Mouse (Mus musculus): ENCODE measurements around the gene Gm12355.
A peak's percentile ranks its signal among the peaks of the same experiment; 100 is the strongest.

The Gm12355 gene

DNA sequence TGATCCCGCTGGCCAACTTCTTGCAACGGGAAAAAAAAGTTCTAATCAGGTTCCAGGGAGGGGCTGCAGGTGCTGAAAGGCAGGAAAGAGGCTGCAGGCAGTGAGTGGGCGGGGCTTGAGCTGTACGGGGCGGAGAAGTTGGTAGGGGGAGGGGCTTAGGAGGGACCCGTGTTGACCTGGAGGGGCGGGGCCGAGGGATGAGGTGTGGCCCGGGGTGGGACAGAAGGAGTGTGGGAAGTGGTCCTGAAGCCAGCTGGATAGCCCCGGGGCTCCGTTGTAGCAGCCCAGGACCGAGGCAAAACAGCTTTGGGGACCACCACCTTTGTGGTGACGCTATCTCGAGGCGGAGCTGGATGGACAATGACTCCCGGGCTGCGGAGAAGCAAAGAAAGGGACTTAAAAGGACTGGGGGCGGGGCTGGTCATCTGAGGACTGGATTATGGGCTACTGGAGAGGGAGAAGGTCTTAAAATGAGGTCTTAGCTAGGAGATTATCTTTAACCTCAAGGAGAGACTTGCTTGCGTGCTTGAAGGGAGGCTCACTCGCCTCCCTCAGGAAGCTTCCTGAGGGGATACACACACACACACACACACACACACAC lies 23.3 kb downstream of the Gm12355 start:
- peak; percentile 42 for DNase-seq (ENCODE audit: low spot score)

DNA sequence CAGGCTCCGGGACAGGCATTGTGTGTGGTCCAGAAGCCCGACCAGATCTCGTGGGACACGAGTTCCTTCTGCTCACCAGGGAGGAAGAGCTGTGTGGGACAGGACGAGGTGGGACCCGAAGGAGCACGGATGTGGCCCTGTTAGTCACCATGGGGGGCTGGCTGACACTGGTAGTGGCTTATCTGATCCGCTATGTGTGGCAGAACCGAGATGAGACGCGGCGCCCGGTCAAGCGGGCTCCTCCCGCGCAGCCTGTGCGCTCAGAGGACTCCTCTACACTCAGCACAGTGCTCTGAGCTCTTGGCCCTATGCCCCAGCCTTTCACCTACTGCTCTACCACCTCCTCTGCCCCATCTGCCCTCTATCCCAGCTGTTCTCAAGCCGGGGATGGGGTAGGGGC lies 26.2 kb downstream of the Gm12355 start:
- peak; percentile 3 for DNase-seq (ENCODE audit: low spot score)

DNA sequence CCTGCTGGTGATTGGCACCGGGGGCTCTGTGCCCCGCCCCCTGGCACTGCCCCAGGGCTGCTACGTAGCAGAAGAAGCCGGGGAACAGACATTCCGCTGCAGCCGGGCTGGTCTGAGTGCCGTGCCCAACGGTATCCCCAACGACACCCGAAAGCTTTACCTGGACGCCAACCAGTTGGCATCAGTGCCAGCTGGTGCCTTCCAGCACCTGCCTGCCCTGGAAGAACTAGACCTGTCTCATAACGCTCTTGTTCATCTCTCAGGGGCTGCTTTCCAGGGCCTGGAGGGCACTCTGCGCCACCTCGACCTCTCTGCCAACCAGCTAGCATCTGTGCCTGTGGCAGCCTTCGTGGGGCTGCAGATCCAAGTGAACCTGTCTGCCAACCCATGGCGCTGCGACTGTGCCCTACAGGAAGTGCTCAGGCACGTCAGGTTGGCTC lies 26.6 kb downstream of the Gm12355 start:
- DNase-seq (ENCODE audit: low spot score): no peak

DNA sequence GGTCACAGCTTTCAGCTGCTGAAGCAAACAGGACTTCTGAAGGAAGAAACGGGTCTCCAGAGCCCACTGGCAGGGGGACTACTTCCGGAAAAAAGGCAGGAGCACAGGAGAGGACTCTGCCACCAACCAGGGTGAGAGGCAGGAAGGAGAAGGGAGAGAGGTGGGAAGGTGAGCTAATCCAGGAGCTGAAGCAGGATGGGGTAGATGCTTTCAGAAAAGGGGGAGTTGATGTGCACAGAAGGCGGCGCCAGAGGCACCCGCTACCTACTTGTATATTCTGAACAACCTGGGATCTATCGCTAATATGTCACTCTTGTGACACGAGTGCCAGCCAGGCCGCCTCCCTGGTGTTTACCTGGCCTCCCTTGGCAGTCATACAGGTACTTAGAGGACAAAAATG lies 27.5 kb downstream of the Gm12355 start, which contains the start of gene Lrrc3c:
Gene Lrrc3c (plus strand): TSS at position 301 of the 400 bp plus-strand sequence.
- DNase-seq (ENCODE audit: low spot score): no peak

DNA sequence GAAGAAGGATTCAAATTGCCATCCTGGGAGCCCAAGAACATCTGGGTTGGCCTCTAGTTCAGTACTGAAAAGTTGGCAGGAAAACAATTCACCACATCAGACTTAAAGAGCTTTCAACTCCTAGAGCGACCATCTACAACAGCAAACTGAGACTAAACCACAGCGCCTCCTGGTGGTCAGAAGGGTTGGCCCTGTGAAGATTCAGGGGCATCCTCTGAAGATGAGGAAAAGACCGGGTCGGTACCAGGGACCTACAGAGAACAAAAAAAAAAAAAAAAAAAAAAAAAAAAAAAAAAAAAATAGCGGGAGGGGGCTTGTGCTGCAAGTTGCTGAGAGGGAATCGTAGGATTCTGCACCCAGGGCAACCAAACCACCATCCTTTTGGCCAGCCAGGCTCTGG lies 28.1 kb downstream of the Gm12355 start:
- peak; percentile 63 for DNase-seq (ENCODE audit: low spot score)

DNA sequence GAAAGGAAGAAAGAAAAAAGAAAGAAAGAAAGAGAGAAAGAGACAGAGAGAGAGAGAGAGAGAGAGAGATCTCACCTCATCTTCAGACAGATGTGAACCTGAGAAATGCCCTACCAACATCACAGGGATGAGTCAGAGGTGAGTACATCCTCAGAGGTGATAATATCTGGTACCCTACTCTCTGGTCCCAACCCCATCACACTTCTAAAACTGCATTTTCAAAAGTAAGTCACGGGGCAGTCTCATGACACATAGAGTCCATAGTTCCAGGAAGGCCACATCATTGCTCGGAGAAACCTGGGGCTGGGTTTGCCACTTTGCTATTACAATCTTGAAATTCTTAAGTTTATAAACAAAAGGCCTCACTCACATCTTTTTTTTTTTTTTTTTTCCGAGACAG lies 29.5 kb downstream of the Gm12355 start:
- no peak for DNase-seq (ENCODE audit: low spot score)

DNA sequence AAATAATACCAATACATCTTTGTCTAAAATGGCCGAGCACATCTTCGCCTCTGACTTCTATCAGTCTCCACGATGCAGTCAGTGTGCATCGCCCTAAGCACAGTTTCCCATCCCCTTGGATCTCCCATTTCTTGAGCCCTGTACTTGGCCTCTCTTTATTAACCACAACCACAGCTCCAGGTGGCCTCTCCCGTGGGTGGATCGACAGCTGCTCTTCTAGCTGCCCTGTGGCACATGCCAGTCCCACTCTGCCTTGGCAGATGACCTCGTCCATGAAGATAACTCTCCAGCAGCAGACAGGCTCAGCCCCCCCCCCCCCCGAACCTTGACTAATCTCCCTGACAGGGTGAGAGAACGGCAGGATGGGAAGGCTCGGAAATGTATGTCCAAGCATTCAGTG lies 30.0 kb downstream of the Gm12355 start:
- DNase-seq (ENCODE audit: low spot score): no peak

DNA sequence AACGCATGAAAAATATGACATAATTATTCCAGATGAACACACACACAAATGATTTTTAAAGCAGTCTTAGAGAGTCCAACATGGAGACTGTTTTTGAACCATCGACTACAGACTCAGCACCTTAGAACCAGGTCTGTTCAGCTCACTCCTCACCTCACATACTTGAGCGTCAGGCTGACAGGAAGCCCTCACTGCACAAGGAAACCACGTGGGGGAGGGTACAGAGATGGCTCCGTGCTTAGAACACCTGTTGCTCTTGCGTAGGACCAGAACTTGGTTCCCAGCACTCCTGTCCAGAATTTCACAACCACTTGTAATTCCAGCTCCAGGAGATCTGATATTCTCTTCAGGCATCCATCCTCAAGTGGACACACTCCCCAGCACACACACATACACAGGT lies 30.4 kb downstream of the Gm12355 start:
- DNase-seq (ENCODE audit: low spot score): no peak

DNA sequence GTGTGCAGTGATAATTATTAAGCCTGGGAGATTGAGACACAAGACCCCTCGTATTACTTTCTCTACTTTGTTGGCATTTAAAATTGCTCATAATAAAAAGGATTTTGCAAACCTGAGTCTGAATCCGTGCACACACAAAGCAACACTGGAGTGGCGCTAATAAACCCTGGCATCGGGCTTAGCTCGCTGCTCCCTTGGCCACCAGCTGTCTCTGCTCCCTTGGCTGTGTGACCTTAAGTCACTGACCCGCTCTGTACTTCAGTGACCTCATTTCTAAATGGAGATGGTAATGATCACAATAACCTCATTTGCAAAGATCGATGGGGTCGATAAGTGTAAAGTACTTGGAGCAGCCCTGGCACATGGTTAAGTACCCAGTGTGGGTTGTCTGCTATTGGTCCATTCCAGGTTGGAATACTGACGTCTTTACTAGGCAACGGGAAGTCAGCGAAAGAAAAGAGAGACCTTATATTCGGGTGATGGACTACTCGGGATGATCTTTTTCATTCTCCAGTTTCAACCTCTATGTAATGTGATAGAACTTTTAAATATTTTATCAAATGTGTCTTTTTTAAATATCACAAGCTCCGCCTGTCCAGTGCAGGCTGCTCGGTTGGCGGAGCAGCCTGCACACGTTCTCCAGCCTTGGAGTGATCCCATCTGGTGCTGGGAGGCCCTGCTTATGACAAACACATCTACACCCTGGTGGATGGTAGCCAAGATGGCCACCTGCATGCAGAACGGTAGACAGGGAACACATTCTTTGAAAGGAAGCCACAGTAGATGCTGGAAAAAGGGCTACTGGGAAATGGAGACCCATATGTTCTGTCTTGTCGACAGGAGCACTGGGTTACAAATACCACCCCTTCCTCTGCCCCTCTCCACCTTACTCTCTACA lies 34.7 kb downstream of the Gm12355 start:
- DNase-seq (ENCODE audit: low spot score): no peak

DNA sequence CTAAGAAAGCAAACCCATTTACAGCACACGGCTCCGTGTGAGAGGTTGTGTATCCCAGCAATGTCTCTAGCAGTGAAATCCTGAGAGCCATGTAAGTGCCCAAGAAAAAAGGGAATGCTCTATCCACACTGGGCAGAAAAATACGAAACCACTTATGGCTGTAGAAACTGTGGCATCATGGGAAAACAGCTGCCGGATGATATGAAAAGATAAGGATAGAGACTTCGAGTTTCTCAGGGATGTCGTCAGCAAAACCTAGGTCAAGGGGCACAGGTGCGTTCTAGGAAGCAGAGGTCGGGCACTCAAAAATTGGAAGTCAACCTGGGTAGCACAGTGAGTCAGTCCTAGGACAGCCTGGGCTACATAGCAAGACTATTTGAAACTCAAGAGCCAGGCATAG lies 36.2 kb downstream of the Gm12355 start:
- DNase-seq (ENCODE audit: low spot score): no peak

DNA sequence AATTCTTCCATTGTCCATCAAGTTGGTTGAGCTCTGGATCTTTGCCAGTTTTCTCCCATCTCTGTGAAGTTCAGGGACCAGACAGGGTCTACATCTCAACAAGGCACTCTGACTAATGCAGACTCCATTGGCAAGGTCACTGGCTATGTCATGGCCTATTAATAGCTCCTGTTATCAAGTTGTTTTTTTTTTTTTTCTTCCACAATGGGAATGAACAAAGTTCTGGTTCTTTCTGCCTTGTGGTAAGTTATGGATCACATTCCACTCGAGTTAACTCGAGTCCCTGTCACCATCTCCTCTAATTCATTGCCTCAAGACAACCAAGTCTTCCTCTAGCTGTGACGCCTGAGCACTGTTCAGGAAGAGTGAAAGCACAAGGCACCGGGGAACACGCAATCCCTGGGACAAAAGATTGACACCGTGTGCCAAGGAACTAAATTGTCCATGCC lies 36.6 kb downstream of the Gm12355 start:
- no peak for DNase-seq (ENCODE audit: low spot score)

DNA sequence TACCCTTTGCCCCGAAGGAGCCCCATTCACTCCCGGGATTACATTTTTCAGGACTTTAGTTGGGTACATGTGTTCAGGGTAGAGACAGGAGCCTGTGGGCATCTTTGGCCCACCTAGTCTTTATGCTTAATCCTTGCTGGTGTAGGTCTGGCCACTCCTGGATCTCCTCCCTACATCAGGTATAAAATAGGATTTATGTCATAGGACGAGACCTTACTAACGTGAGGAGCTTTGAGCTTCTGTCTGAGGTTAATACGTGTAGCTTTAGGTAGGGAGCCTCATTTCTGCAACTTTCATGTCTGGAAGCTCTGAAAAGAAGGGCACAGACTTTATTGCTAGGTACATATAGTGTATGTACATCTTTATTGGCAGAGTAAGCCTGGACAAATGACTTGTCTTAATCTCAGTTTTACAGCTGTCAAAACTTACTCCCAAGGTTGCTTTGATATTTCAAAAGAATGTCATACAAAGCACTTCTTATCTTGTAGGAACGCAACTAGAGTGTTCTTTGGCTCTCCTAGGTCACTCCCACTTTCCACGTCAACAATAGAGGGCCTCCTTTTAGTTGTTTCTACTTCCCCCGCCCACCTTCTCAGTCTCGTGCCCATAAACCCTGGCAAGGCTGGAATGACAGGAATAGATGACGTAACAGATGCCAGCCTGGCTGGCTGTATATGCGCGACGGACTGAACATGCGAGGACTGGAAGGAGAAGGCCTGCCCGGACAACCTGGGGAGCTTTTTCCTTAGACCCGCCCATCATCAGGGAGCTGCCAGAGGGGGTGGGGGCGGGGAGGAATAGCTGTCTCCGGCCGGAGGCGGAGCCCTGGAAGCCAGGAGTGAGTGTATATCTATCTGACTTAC lies 37.5 kb downstream of the Gm12355 start:
- peak; percentile 87 for DNase-seq (ENCODE audit: low spot score)

DNA sequence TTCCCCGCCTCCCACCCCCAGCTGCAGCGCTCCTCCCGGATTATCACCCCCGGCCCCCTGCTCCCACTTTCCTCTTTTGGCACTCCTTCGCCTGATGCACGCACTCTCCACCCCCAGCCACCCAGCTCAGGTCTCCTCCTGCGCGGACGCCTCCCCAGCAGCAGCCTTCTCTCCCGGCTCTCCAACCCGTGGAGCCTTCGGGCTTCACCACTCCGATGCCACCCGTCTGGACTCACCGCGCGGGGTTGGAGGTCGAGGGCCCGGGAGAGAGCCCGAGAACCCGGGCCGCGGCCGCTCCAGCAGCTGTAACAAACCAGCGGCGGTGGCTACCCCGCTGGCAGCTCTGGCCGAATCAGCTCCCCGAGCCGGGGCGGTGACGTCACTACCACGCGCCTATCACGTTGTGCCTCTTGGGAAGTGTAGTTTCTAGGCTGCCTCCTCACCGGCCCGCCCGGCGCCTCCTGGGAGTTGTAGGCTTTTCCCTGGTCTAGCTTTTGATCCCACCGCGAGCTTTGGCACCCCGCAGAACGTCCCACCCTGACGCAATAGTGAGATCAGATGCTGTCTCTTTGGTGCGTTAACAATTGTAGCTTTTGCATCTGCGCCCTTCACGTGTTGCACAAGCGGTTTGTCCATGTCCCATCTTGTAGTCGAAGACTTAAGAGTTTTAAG lies 38.4 kb downstream of the Gm12355 start, which contains the start of gene Ormdl3:
Gene Ormdl3 (minus strand): TSS at position 477 of the 672 bp plus-strand sequence.
- peak; percentile 99 for DNase-seq (ENCODE audit: low spot score)

DNA sequence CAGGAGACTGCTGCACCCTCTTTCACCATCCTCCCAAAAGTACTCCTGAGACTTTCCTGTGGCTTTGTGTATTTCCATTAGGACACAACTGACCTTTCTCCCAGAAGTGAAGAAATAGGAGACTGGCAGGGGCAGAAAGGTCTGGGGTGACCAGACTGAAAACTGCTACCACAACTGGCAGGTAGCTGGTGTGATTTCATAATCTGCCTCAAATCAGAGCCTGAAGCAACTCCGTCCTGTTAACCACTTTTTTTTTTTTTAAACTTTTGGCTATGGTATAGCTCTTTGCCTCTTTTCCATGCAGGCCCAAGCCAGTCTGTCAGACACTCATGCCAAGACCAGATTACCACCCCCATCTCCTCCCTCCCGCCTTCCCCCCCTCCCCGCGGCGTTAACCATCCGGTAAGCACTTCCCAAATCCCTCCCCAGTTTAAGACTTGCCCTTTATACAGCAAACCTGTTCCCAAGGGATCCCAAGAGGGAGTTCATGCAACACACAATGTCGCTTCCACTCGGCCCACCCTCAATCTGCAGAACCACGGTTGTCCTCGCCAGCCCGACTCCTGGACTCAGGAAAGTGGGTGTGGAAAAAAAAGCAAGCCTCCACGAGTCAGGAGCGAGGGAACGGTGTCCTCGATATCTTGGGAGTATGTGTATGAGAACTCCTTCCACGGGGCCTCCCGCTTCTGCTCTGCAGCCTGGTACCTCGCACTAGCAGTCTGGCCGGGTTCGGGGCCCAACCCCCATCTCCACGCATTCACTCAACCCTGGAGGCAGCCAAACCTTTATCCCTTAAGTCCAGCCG lies 39.2 kb downstream of the Gm12355 start:
- no peak for DNase-seq (ENCODE audit: low spot score)

DNA sequence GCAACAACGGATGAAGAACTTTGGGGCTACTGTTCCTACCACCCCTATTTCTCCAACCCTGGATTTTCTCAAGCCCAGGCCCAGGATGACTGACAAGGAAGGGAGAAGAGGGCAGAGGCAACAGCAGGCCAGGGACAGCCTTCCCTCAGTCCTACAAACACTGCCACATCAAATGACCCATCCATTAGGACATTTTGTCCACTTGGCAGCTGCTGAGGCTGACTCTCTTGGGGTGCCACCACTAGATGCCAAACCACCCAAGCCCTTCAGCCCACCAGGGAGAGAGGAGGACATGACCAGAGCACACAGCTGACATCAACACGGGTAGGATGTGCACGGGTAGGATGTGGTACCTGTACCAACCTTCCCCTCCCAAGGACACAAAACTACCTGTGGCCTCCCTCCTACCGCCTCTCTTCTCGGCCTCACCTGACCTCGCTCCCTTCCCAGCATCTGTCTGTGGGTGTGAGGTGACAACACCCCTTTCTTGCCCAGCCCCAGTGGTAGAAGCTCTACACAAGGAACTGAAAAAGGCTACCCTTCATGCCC lies 40.8 kb downstream of the Gm12355 start:
- DNase-seq (ENCODE audit: low spot score): no peak

DNA sequence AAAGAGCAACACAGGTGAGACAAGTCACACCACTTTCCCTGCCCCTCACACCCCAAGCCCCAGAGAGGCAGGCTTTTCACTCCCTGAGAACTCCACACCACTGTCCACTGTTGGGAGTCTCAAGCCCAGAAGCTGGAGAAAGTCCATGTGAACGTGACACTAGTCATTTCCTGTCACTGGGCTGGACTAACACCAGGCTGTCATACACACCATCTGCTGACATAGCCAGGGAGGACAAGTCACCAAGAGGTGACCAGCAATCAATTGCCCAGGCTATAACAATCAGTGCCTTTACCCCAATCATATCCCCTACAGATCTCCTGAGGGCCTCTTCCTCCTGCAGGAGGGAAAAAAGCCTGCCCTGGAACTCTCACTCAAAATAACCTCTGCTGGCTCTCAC lies 41.3 kb downstream of the Gm12355 start:
- no peak for DNase-seq (ENCODE audit: low spot score)

DNA sequence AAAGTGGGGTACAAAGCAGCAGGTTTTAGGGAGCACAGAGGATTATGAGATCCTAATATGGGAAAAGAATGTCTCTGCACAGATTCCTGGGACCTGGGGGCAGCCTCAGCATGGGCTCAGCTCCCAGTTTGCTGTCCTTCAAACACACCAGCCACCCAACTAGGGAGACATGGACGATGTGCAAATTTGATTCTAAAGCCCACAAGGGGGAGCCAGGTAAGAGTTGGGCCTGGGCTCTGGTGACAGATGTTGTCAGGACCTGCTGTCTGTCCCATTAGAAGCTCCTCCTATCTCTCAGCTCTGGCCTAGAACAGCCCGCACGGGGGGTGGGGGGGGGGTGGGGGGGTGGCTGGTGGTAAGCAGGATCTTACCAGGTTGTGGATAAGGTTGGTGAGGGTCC lies 41.9 kb downstream of the Gm12355 start:
- no peak for DNase-seq (ENCODE audit: low spot score)

DNA sequence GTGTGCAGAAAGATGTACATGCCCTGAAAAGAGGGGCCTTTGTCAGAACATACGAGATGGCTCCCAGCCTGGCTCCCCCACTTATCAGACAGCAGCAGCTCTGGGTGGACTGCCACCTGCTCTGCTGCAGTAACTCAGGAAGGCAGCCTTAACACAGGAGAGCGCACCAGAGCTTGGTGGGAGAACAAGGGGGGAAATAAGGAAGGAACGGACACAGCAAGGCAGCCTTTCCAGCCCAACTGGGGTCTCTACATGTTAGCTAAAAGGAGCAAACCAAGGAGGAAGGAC lies 42.3 kb downstream of the Gm12355 start:
- DNase-seq (ENCODE audit: low spot score): no peak

DNA sequence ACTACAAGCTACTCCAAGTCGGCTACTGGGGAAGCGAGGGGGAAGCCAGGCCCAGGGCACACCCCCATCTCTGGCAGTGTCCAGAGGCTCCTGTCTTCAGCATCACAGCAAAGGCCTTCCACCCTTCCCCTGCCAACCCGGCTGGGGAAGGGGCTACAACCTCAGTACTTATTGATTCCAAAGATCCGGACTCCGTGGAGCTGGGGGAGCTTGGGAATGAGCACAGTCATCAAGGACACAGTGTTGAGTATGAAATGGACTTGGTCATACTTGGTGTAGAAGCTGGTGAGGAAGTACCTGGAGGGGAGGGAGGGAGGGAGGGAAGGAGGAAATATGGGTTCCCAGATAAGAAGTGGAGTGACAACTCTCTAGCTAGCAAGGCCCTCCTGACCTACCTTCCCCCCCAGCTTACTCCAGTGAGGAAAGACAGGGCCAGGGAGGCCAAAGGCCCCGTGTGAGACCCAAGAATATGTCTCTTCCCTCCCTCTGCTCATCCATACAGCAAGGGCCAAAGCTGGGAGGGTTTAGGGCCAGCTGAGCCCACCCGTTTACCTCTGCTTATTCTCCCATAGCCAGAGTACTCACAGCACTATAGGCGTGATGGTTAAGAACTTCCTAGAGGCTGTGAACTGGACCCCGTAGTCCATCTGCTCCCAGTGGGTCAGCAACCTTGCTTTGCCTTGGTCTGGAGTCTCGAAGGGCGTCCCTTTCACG lies 42.8 kb downstream of the Gm12355 start:
- DNase-seq (ENCODE audit: low spot score): no peak

DNA sequence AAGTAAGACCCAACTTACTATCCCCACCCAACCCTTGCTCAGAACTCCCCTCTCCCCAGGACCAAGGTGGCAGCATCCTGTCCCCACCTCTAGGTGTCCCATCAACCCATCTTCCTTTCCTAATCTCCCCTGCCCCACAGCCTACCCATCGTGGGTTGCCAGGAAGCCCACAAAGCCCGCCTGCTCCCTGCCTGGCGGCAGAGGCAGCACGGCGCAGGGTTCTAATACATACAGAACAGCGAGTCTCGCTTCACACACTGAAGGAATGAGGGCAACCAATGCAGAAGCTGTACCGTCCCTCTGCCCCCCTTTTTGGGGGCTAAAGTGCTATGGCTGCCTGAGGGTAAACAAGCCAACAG lies 43.5 kb downstream of the Gm12355 start:
- no peak for DNase-seq (ENCODE audit: low spot score)

Measured in urinary bladder, postnatal 14 days (tissue).